Mouse (Mus musculus): ENCODE data around the gene Thbs1.

Gene Thbs1

DNA sequence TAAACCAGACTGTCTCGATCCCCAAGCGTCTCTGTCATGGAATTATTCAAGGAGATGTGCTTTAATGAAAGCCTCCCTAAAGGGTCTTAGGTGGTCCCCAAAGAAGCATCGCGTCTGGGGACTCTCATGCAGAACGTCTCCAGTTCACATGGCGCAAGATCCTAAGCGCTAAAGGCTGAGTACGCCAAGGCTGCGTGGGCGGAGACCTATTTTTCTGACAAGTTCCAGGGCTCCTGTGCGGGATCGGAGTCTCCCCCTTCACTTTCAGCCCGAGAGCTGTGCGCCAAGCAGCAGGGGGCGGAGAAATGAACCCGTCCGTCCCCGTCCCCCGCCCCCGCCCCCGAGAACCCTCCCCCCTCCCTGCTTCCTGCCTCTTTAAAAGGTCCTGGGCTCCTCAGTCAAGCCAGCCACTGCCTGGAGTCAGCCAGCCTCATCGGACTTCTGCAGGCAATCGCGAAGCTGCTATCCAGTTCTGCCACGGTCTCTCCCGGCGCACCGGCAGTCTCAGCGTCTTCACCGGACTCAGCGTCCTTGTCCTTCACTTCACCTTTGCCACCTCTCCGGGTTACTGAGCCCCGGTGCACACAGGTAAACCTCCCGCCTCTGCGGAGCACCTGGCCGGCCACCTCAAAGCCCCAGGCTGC lies at the start of gene Thbs1:
Gene Thbs1 (plus strand): TSS at position 389 of the 644 bp plus-strand sequence.
- peak; percentile 10 to 20 for DNase-seq

DNA sequence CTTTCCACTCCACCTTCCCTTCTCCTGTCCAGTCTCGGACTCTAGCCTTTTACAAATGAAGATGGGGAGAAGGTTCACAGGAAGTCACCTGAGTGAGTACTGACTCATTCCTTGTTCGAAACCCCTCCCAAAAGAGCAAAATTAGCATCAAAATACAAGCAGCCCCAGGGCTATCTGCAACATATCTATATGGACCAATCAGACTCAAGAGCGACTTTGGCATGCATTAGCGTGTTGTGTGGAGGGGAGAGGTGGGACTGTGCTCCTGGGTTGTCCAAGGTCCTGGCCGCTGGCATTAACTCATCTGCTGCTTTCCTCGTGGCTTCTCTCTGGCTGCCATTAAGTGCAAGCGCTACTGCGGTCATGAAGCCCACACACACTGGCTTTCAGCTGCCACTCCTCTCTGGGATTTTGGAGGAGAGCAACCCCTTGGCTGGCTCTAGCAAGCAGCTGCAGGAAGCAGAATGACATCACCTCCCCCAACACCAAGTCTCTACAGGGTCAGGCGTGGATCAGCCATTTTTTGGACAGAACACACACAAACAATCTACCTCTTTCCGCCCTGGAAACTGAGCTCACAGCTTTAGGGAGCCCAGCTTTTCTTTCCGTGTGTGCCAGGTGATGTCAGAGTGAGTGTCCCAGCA lies 47.4 kb upstream of the Thbs1 start:
- DNase-seq = no peak

DNA sequence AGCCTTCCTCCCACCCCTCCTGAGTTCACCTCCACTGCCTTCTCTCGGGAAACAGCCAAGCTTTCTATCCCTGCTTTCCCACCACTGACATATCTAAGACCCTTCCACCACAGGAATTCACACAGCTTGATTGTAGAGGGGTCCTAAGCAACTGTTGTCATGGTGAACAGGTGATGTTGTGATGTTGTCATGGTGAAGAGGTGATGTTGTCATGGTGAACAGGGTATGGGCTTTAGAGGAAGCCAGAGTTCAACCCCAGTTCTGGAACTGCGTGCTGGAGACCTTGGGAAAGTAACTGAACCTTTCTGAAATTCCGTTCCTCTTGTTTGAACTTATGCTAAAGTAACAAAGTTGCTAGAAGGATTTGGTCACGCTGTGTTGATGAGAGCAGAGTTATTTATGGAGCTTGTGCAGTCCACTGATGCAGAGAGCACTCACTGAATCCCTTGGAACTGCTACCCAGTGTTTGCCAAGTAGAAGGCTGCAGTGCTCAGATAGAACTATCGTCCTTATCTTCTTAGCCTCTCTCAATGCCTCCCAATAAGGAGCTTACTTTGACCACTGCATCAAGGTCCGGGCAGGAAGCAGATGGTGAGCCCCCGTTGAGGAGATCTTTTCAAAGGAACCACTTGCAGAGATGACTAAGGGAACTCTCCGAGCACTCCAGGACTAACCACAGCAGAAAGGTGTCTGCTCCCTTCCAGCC lies 45.5 kb upstream of the Thbs1 start:
- no peak for DNase-seq

DNA sequence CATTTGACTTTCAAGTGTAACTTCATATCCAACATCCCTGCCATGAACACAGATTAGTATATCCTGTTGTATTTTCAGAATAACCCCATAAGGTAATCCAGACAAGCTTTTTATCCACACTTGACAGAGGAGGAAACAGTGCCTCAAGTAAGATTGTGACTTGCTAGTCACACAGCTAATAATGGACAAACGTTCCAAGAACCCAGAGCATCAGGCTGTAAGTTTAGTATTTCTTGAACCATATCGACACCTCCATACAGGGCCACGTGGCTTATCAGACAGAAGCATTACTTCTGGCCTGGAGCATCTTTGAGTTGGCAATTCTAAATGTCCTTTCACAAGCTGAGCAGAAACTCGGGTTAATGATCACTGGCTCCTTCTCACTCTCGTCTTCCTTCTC lies 41.7 kb upstream of the Thbs1 start:
- no peak for DNase-seq

DNA sequence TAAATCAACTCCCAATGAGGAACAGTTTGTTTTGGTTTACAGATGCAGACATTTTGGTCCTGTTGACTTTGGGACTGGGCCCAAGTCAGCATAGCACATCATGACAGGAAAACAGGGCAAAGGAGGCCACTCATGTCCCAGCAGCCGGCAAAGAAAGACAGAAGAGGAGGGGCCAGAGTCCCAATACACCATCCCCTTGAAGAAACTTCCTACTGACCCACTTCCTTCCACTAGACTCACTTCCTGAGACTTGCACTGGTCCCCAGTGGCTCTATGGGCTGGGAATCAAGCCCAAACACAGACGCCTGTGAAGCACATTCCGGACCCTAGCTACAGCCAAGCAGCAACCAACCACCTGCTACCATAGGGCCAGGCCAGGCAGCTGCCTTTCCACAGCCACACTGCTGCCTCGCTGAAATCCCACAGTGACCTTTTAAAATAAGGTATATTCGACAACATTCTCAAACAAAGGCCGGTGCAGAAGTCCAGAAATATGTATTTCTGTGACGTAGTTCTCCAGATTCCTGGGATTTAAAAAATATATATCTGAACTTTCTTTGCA lies 38.8 kb upstream of the Thbs1 start:
- DNase-seq = no peak

DNA sequence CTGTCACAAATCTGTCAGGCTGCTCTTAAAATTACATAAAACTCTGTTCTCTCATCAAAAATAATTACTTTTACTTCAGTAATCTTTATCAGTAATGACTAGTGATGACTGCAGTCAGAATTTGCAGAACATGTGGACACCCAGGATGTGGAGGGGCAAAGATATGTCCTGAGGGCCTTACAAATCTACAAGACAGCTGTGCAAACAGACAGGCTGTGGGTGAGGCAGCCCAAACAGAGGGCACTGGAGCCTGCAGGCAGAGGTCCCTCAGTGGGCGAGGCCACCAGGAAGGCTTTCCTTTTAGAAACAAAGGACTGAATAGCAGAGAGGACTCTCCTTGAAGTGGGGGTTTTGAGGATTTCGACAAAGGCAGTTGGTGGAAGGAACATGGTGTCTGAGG lies 37.6 kb upstream of the Thbs1 start:
- no peak for DNase-seq

DNA sequence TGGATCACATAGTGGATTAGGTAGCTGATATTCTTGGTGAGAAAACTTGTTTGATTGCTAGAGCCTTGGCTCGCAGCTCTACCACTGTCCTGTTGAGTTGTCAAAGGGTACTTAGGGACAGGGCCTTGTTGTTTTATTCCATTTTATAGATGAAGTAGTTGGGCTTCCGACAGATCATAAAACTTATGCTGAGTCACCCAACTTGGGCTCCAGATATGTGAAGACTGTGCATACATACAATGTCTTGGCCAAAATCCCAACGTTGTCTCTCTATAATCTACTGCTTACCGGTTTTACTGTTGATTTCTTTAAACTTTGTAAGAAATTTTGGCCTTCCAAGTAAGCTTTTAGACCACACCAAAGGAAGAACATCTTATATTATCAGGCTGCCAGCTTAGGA lies 36.5 kb upstream of the Thbs1 start:
- no peak for DNase-seq

DNA sequence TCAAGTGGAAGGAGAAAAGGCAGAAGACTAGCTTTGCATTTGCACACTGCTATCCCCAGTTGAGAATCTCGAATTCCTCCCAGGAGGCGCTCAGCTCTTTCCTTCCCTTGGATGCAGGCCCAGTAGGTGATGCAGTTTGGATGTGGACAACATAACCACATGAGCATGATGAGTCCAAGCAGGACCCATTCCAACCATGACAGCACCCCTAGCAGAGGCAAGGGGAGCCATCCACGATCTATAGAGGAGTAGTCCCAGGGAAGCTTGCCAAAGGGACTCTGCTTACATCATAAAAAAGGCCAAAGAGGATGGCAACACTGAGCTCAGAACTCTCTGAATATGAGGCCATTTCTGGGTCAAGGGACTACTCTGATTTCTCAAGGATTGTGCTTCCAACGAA lies 32.5 kb upstream of the Thbs1 start:
- no peak for DNase-seq

DNA sequence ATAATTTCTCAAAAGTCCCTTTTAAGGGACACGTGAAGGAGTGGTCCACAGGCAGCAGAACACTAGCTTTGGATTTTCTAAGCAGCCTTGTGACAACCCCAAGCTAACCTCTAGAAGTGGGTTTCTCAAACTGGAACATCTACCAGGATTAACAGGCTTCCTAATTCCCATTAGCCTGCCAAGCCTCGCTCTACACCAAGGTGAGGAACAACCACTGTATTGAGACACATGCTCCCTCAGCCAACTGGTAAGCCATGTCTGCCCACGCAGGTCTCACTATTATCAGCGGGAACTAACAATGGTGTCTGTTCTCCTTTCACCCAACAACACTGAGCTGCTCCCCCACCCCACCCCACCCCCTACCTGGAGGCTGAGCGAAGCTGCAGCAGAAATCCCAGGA lies 30.1 kb upstream of the Thbs1 start:
- no peak for DNase-seq

DNA sequence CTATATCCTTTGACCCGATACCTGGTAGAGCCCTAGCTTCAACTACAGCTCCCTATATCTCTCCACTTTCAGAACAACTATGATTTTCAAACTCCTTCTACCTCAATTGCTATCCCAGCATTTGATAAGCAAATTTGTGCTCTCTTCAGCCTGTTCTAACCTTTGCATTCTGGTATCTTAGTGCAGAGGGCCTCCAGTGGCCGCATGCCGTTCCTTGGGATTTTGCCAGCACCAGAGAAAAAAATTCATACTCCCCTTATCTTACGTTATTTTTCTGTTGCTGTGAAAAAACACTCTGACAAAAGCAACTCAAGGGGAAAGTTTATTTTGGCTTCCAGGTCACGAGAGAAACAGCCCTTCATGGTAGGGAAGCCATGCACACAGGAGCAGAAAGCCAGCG lies 28.0 kb upstream of the Thbs1 start:
- no peak for DNase-seq

DNA sequence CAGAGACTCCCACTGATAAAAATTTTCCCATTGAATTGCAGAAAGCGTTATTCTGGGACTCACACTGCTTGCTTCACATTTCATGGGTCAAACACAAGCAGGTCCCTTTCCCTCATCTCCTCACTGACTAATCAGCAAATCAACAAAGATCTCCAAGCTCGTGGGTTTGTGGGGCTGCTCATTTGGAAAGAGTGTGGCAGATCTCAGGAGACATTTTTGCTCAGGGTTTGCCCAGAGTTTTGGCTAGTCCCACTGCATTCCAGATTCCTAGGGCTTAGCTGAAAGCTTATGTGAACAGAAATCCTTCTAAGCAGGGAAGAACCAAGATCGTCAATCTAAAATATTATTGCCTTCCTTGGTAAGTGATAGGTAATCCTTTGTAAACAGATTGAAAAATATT lies 27.0 kb upstream of the Thbs1 start:
- no peak for DNase-seq

DNA sequence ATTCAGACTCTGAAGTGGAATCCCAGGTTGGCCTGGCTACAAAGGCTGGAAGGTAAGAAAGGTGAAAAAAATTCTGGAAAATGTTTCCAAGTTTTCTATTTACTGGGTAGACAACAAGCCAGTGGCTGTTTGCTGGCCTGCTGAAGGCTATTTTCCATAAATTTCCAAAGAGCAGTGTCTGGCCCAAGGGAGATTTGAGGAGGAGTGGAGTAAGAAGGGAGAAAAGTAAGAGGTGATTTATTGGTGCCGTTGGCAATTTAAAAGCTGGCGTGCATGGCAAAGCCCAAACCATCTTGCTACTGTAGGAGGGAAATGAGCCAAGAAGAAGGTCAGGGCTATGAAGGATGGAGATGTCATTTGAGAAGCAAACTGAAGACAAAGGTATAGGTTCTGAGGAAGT lies 26.0 kb upstream of the Thbs1 start:
- no peak for DNase-seq

DNA sequence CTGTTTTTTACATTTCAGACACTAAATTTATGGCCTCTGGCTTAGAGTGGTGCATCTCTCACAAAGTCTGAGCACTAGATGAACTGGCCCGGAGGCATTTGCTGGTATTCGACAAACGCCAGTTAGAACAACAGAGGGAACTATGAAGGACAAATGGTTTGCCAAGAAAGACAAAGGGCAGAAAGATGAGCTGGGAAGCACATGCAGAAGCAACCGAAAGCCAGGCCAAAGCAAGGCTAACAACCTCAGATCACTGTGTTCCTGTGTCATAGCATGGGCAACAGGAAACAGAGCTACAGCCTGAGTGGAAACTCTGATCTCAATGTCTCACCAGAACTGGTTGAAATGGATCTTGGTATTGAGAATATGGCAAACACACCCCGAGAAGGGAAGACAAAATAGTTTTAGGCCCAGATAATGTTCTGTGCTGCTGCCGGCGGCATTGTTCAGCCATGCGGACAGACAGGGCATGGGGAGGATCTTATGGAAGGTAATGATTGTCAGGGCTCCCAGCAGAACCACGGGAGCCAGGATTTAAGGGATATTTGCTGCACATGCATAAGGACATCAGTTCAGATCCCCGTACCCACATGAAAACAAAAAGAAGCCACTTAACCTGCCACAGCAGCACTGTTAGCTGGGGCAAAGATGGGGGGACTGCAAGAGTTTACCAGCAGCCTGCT lies 24.5 kb upstream of the Thbs1 start:
- DNase-seq = no peak

DNA sequence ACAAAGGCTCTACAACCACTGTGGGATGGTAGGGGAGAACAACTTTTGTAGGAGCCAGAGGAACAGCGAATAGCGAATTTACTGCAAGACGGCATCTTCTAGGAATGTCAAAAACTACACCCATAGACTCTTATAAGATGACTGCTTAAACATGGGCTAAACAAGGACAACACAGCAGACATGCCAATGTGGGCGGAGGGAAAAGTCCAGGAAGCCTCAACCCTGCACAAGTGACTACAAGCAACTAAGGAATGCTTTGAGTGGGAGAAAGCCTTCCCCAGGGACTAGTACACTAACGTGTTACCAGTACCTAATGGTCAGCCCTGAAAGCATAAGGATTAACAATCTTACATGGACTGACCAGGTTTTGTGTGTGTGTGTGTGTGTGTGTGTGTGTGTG lies 20.4 kb upstream of the Thbs1 start:
- no peak for DNase-seq

DNA sequence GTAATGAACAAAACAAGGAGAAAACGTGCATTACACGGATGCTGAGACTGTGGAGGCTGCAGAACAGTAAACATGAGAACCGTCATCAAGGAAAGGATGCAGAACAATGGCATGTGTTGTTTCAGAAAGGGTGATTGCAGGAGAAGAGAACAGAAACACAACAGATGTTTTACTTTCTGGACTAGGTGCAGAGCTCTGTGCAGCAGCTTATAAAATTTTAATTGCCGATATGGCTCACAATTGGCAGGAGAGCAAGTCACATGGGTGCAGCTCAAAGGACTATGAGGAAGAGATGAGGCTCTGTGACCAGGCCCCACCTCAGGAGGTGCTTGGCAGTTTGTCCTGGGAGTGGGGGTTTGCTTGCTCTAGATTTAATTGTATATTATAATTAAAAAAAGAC lies 12.6 kb upstream of the Thbs1 start:
- no peak for DNase-seq

DNA sequence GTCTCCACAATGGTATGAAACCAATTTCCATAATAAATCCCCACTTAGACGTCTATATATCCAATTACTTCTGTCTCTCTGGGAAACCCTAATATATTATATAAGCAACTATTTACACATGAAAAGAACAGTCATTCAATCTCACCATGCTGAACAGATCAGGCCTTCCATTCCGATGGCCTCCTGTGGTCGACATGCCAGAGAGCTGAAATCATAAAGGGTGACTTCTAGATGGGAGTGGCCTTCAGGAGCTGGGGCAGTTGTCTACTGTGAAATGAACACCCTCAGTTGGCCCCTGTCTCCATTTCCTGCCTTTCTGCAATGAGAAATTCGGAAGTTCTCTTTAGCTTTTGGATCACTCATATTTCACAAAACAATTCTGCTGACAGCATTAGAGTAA lies 9.5 kb upstream of the Thbs1 start:
- no peak for DNase-seq

DNA sequence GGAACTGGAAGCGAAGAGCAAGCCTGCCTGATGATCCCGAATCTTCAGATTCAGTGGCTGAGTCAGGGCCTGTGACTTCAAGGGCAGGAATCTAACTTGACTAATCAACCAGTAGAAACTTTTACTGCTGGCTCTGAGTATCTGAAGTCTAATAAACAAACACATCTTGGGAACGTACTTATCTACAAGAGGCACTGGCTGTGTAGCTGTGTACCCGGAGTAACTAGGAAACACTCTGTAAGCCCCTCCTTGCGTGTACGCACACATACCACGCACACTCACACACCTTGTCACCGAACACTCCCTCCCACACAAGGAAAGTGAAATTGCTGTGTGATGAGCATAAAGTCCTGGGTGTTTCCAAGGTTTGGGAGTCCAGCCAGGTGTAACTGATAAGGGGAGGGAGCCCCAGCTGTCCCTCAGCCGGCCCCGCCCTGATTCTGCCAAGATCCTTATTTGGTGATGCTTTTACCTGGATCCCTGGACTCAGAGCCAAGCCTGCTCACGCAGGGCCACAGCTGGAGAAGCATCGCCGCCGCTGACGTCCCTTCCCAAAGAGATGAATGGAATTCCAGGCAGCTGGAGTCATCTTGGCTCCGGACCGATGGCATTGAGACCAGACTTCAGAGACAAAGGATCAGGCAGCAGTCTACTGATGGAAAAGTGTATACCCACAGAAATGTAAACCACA lies 1.3 kb upstream of the Thbs1 start:
- DNase-seq = no peak

DNA sequence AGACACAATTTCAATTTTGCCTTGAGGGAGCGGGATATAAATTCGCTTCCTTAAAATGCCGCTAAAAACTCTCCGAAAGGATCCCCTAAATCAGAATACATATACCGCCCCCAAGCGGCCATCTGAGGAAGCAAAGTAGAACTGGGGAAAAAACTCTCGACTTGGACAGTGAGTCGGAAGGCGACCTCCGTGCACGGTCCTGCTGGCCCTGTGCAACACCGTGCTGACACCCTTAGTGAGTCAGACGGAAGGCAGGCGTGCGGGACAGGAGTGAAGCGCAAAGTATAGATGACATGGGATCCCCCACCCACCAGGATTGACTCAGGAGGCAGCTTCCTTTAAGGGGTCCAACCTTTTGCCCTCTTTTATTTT lies 574 bp upstream of the Thbs1 start:
- DNase-seq = peak; percentile 50 to 69

DNA sequence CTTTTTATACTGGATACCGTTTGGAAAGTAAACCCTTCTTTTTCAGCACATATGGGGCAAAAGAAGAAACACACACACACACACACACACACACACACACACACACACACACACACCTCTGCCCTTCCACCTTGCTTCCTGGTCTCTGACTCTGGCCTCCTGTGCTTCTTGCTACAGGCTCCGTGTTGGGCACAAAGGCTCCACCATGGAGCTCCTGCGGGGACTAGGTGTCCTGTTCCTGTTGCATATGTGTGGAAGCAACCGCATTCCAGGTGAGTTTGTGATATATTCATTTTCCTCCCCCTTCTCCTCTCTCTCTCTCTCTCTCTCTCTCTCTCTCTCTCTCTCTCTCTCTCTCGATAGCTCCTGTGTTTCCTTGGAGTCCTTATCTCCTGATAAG lies 762 bp downstream of the Thbs1 start:
- no peak for DNase-seq

DNA sequence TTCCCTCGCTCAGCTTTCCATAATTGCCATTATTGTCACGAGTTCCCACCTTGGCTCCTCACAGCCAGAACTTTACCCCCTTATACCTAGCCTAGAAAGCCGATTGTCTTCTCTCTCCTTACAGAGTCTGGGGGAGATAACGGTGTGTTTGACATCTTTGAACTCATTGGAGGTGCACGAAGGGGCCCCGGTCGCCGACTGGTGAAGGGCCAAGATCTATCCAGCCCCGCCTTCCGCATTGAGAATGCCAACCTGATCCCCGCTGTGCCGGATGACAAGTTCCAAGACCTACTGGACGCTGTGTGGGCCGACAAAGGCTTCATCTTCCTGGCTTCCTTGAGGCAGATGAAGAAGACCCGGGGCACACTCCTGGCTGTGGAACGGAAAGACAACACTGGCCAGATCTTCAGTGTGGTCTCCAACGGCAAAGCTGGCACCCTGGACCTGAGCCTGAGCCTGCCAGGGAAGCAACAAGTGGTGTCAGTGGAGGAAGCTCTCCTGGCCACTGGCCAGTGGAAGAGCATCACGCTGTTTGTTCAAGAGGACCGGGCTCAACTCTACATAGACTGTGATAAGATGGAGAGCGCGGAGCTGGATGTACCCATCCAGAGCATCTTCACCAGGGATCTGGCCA lies 1.3 kb downstream of the Thbs1 start:
- DNase-seq = peak in 1 of 2 experiments; percentile 19

DNA sequence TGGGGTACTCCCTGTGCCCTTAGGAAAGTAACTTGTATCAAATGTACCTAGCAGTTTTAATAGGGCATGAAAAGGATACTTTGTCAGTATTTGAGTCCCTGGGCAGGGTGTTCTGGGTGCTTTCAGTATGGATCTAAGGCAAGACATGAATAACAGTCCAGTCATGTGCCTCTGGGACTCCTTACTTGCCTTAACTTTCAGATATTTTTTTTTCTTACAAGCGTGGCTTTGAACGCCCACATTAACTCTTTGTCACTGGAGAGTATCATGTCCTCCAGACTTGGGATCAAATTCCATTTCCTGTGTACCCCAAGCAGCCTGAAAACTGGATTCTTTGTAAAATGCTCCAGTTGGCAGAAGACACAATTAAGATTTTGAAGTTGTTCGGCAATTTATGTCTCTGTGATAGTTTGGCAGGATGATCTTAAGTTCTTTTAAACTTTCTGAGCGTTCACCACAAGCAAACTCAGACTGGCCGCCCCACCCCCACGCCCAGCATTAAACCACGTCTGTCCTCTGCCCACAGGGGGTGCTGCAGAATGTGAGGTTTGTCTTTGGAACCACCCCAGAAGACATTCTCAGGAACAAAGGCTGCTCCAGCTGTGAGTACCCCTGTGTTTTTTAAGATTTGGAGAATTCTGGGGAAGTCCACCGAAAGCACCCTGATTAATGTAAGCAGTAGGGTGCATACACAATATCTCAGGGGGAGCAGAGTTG lies 2.3 kb downstream of the Thbs1 start:
- DNase-seq = no peak

DNA sequence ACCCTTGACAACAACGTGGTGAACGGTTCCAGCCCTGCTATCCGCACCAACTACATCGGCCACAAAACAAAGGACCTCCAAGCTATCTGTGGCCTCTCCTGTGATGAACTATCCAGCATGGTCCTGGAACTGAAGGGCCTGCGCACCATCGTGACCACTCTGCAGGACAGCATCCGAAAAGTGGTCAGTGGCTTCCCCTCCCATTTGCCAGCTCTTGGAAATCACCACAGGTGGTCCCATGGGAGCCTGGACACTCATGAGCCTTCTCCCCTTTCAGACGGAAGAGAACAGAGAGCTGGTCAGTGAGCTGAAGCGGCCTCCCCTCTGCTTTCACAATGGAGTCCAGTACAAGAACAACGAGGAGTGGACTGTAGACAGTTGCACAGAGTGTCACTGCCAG lies 3.0 kb downstream of the Thbs1 start:
- no peak for DNase-seq
